Mouse (Mus musculus): ENCODE data around the gene Klc3.

GRCm38 (mm10) chr7:19373367-19373766 lies 30.5 kb downstream of the Klc3 start:
- TF ChIP-seq CTCF (conservative IDR thresholded peaks at IDR 0.05; ENCODE audit: low read length) (no peak), NANOG (IDR thresholded peaks at IDR 0.05; ENCODE audit: borderline replicate concordance, low read length) (no peak)
